Mouse (Mus musculus) megakaryocyte, embryonic 14.5 days (primary cell): ENCODE data around the gene Calm2.

Experiments used
- FLI1 ChIP-seq: IDR thresholded peaks from 2 replicates; pipeline ENCODE4 v1.6.1; 2012; ENCODE audit warnings: low read length, inconsistent platforms, mixed read lengths
- GATA1 ChIP-seq: IDR thresholded peaks from 3 replicates; pipeline ENCODE4 v1.6.1; 2012; ENCODE audit warnings: mixed read lengths, low read length, inconsistent platforms, borderline replicate concordance

DNA sequence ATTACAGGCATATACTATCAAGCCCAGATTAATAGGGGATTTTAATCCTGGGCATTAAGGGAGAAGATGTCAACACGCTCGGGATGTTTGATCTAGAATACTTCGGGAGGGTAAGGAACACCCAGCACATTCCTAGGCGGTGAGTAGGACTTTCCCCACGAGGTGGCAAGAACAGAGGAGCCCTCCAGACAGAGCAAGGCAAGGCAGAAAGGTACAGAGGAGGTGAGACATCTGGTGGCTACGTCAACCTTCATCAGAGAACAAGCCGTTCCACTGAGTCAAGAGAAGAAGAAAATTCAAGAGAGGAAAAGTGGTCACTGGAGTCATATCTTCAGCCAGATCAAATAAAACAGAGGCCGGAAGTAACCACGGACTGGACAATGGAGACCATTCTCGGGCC, 26.1 kb upstream of the Calm2 start:
- no peak for TF ChIP-seq GATA1
- no peak for TF ChIP-seq FLI1
